Mouse (Mus musculus) neutrophil, adult 83 days (primary cell): ENCODE measurements around the gene Dop1a. TPM values are rescaled to one million over a fixed set of nuclear protein-coding genes. Genes with fewer than 3 reads are reported as not detected.

Experiments used
- total RNA-seq, 2 experiments: library from RNA; stranded (reverse); gene quantifications; one replicate each; pipeline ENCODE4 v1.2.4; 2023

Dop1a gene
- total RNA-seq, result 10 to 100 TPM; 30.0 to 38.7 TPM

DNA sequence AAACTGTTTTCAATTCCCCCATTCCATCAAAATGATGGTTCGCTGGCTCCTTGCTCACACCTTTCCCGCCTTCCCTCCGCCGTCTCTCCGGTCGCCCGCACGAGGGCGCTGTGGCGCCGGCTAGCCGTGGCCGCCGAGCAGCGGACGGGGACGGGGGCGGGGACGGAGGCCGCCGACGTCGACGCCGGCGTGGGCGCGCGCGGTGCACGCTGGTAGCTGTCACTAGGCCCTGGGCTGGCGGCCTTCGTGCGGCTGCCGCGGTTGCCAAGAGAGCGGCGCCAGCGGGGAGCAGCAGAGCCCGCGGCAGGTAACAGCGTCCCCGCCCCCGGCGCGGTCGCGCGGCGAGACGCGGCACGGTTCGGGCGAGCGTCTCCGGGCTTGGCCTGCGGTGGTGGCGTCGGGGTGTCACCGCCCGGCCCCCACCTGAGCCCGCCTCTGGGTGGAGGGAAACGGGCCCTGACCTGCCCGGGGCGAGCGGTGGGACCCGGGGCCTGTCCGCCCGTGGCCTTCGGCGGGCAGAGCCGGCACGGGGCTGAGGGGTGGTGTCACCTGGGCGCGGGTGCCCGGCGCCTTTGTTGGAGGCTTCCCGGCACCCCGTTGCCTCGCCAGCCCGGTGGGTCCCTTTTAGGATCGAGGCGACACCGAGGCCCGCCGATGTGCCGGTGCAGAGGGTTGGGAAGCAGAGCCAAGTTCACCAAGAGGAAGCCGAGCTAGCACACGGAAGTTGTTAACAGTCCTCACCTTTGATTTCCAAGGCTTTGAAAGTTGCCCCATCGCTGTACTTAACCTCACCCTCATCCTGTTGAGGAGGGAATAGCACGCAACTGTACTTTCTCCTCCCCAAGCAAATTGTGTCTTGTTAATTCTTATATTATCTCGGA, at the start of gene Dop1a:
Gene Dop1a, plus strand, starts transcription at position 165 of the 881 bp plus-strand sequence.

DNA sequence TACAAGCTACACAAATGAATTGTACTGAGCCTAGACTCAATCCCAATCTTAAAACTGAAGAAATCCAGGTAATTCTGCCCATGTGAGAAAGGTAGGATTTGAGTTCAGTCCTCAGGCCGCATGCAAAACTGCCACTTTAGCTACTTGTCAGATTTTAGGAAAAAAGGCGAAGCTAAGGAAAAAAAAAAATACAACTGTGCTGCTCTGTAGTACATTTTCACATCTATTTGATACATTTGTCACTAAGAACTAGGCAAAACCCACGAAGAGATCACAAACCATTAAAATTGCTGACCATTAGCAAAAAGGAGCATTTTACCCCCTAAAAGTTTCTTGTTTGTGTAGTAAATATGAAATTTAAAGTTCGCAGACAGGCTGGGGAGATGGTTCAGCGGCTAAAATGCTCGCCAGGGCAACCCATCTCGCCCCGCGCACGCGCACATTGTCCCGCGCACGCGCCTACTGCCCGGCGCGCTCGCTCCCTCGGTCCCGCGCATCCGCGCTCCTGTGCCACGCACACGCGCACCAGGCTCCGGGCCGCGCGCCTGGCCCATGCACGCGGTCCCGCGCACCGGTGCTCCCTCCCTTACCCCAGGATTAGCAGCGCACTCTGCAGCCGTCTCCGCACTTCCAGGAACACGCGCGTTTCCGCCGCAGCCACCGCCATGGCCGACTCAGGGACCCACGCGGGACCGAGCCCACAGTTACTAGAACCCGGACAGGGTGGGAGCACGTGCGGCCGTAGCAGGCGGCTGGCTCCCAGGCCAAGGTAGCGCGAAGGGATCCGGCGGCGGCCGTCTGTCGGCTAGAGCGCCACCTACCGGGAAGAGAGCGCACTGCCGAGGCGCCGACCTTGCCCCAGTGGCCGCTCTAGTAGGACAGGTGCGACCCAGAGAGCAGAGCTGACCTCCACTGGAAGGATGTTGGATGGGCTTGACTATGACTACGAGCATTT, 2.5 kb upstream of the Dop1a start, which contains the start of gene Ube2cbp:
Gene Ube2cbp, minus strand, starts transcription at position 800 of the 955 bp plus-strand sequence.

DNA sequence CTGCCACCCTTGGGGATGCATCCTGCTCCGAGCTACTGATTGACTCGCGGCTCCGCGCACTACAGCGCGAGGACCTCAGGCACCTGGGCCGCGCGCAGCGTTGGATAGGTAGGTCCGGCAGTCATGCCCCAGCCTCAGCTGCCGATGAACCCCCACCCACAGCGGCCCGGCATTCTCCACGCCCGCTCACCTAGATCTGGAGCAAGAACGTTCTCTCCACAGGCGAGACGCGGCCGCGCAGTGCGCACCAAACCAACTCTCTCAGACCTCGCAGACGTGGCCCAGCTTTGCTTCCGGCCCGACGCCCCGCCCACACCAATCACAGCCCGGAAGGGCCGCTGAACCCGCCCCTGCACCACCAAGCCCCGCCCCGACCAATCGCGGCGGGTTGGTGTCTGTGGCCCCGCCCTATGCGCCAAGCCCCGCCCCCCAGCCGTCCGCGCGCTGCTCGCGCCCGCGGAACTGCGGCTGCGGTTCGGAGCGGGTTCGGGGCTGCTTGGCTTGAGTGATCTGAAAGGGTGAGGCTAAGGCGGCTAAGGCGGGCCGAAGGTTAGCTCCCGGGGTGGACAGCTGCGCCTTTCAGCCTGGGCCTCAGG, 104.7 kb downstream of the Dop1a start, which contains the start of the genes Pgm3 and Rwdd2a:
Gene Pgm3, minus strand, starts transcription at position 303 of the 596 bp plus-strand sequence.
Gene Rwdd2a, plus strand, starts transcription at position 452 of the 596 bp plus-strand sequence.

Other genes with a start within 250 kb of the Dop1a start
- gene Ube2cbp, start 2.2 kb upstream of the Dop1a start, total RNA-seq, result 1 to 10 TPM; 1.1 to 1.6 TPM
- gene Pgm3, start 104.7 kb downstream of the Dop1a start, total RNA-seq, result 1 to 10 TPM; 4.6 to 6.4 TPM
- 1 to 10 TPM; 3.9 to 4.0 TPM for gene Rwdd2a, start 104.8 kb downstream of the Dop1a start, total RNA-seq
- under 1 TPM; 0.20 to 0.26 TPM for gene Me1, start 228.8 kb downstream of the Dop1a start, total RNA-seq